ENCODE assay signal across 19 mouse cellular contexts in genomic region chr6:83790533-83790932, GRCm38 (mm10). TPM values are rescaled to one million over a fixed set of nuclear protein-coding genes. Genes with fewer than 3 reads are reported as not detected.
DNase-seq lines count a peak whose midpoint lies in the region; TF ChIP-seq lines count a peak whose summit lies in the region.
"Not testable (repeated sequence)": the region's sequence is repeated elsewhere in the genome, so short reads cannot be mapped to it uniquely, and the experiment has no call there.
"Had no signal": no experiment of that assay in that cellular context is flagged by ENCODE, and none has a peak within 500 bp of the region (broad histone marks: within the 10 kb centered on the region; RNA-seq: fewer than 3 reads in every experiment).

No protein-coding gene starts in this region.

- not testable (repeated sequence) for H3K4me3 ChIP-seq in CH12.LX (replicated peaks in 1 of 3; ENCODE audit: low read depth in 2 of 3, low read length in 2 of 3, poor library complexity in 1 of 3); MEL (ENCODE audit: control insufficient read depth in 1 of 2, insufficient read depth in 1 of 2, low read depth in 2 of 2, low read length in 2 of 2); layer of hippocampus, adult 2 months

- H3K27ac ChIP-seq in CH12.LX (ENCODE audit: insufficient read depth, low read depth); MEL (ENCODE audit: control insufficient read depth, low read depth, low read length); layer of hippocampus, adult 2 months: not testable (repeated sequence)

- H3K9me3 ChIP-seq in CH12.LX (replicated peaks; ENCODE audit: low read length); MEL (replicated peaks; ENCODE audit: insufficient read depth, low read length): not testable (repeated sequence)

- not testable (repeated sequence) for TF ChIP-seq CTCF in CH12.LX (conservative IDR thresholded peaks at IDR 0.05 in 1 of 2, IDR thresholded peaks at IDR 0.05 in 1 of 2; ENCODE audit: low read depth in 2 of 2, low read length in 2 of 2); MEL (IDR thresholded peaks at IDR 0.05 in 2 of 3, conservative IDR thresholded peaks at IDR 0.05 in 1 of 3; ENCODE audit: control insufficient read depth in 1 of 3, insufficient read depth in 1 of 3, low read depth in 2 of 3, low read length in 3 of 3, poor library complexity in 1 of 3, severe bottlenecking in 1 of 3)
- peak; percentile 19; the same call in 1 of the 2 replicates for TF ChIP-seq CTCF in layer of hippocampus, adult 2 months (conservative IDR thresholded peaks at IDR 0.05)

- not testable (repeated sequence) for H3K36me3 ChIP-seq in CH12.LX (replicated peaks in 1 of 2; ENCODE audit: control insufficient read depth in 1 of 2, insufficient read depth in 1 of 2, low read length in 1 of 2); splenic B cell, adult 2 months (ENCODE audit: control insufficient read depth, insufficient read depth, low read length, poor library complexity, severe bottlenecking)
- H3K36me3 ChIP-seq in MEL (ENCODE audit: control insufficient read depth in 1 of 2, insufficient read depth in 2 of 2, low read length in 2 of 2), result peaks cover 0 to 20% of the 10 kb centered on the region in 2 experiments; a peak in 2 of 4 replicates

- not testable (repeated sequence) for H3K79me2 ChIP-seq in CH12.LX (replicated peaks; ENCODE audit: control insufficient read depth, extremely low read depth, insufficient read depth, poor library complexity, severe bottlenecking); MEL (ENCODE audit: control insufficient read depth, insufficient read depth, low read length, poor library complexity)

- not testable (repeated sequence) for DNase-seq in CH12.LX (ENCODE audit: extremely low read depth); MEL (ENCODE audit: low read depth, low spot score); layer of hippocampus, adult 2 months (ENCODE audit: low spot score in 2 of 2)
- DNase-seq in splenic B cell, adult 2 months (ENCODE audit: low read depth, low spot score), result peak; percentile 12

- not testable (repeated sequence) for TF ChIP-seq POLR2A in CH12.LX (IDR thresholded peaks at IDR 0.05; ENCODE audit: low read depth, low read length); MEL (IDR thresholded peaks at IDR 0.05; ENCODE audit: control insufficient read depth in 1 of 2, insufficient read depth in 1 of 2, low read depth in 1 of 2, low read length in 2 of 2, poor library complexity in 1 of 2)

- H3K9ac ChIP-seq in CH12.LX (ENCODE audit: insufficient read depth, low read depth), result not testable (repeated sequence)
- peak overlapping the region; percentile 1 for H3K9ac ChIP-seq in MEL (ENCODE audit: control insufficient read depth, low read depth, low read length, poor library complexity, severe bottlenecking)

- dilution Hi-C loops in CH12.LX (cut with MboI; ENCODE audit: extremely low pct_ligation_motif_present, extremely low pct_unique_long_range_greater_than_20kb, low sequenced_read_pairs), result not testable (repeated sequence)

- H3K4me1 ChIP-seq in CH12.LX (ENCODE audit: control insufficient read depth in 1 of 2, insufficient read depth in 2 of 2) (peaks cover 15 to 33% of the 10 kb centered on the region in 2 experiments), MEL (ENCODE audit: control insufficient read depth in 1 of 2, insufficient read depth in 2 of 2, low read length in 2 of 2) (peaks cover 6 to 24% of the 10 kb centered on the region in 2 experiments)

- in situ Hi-C loops in CH12.LX (cut with MboI; ENCODE audit: low pct_ligation_motif_present, low pct_unique_long_range_greater_than_20kb, low sequenced_read_pairs), result not testable (repeated sequence)

- TF ChIP-seq EP300 in CH12.LX (IDR thresholded peaks at IDR 0.05; ENCODE audit: low read length); MEL (IDR thresholded peaks at IDR 0.05; ENCODE audit: low read depth in 1 of 2, low read length in 2 of 2): not testable (repeated sequence)

- H3K4me2 ChIP-seq in CH12.LX (ENCODE audit: insufficient read depth, low read depth, poor library complexity, severe bottlenecking), result not testable (repeated sequence)

- TF ChIP-seq RAD21 in CH12.LX (IDR thresholded peaks at IDR 0.05; ENCODE audit: low read depth, low read length); MEL (IDR thresholded peaks at IDR 0.05; ENCODE audit: low read depth, low read length): not testable (repeated sequence)

- H3K27me3 ChIP-seq in CH12.LX (replicated peaks); MEL (ENCODE audit: control insufficient read depth in 1 of 2, insufficient read depth in 2 of 2, low read length in 2 of 2); splenic B cell, adult 2 months (ENCODE audit: control insufficient read depth, insufficient read depth, low read length, poor library complexity, severe bottlenecking): not testable (repeated sequence)

TF ChIP-seq in CH12.LX, 34 proteins besides CTCF, POLR2A, EP300 and RAD21:
- TF ChIP-seq ZNF384 (IDR thresholded peaks at IDR 0.05; ENCODE audit: low read depth, low read length), result peak; percentile 78

TF ChIP-seq in MEL, 35 proteins besides CTCF, POLR2A, EP300 and RAD21:
- peak; percentile 84 for TF ChIP-seq ZNF384 (IDR thresholded peaks at IDR 0.05; ENCODE audit: low read depth, low read length)

RNA-seq across cellular contexts. Expression of gene Nagk, which starts 4.2 kb away (rescaled TPM):
- total RNA-seq in CH12.LX (2012; rRNA removed) (11.1 and 11.6 TPM in 2 replicates), CH12.LX (2014; rRNA removed) (4.8 and 5.6 TPM in 2 replicates), MEL (2012; rRNA removed) (3.6 and 5.0 TPM in 2 replicates)
- polyA plus RNA-seq in CH12.LX (2012; ENCODE audit: insufficient read length, low read depth) (8.8 and 9.8 TPM in 2 replicates), MEL (2012; ENCODE audit: insufficient read depth in 1 of 2, insufficient read length in 2 of 2, low read depth in 1 of 2, low replicate concordance in 2 of 2, missing spikeins in 1 of 2) (1 to 10 TPM in 1 of 2 experiments, not detected in 1; 6.3 TPM)
- total RNA-seq in layer of hippocampus, adult 2 months (2021), result 10 to 100 TPM; 47.6 to 51.0 TPM

RNA-seq across cellular contexts. Expression of gene Tex261, which starts 14.9 kb away (rescaled TPM):
- 44.6 and 52.4 TPM in 2 replicates for total RNA-seq in CH12.LX (2012; rRNA removed)
- total RNA-seq in CH12.LX (2014; rRNA removed), result 42.4 and 65.6 TPM in 2 replicates
- polyA plus RNA-seq in CH12.LX (2012; ENCODE audit: insufficient read length, low read depth), result 87.8 and 88.9 TPM in 2 replicates
- total RNA-seq in MEL (2012; rRNA removed), result 51.1 and 56.2 TPM in 2 replicates
- 100 to 1,000 TPM in 1 of 2 experiments, not detected in 1; 104 TPM for polyA plus RNA-seq in MEL (2012; ENCODE audit: insufficient read depth in 1 of 2, insufficient read length in 2 of 2, low read depth in 1 of 2, low replicate concordance in 2 of 2, missing spikeins in 1 of 2)
- 10 to 100 TPM; 51.8 to 55.3 TPM for total RNA-seq in layer of hippocampus, adult 2 months (2021)

RNA-seq across cellular contexts. Expression of gene Ankrd53, which starts 28.1 kb away (rescaled TPM):
- 0.08 and 0.13 TPM in 2 replicates for total RNA-seq in CH12.LX (2012; rRNA removed)
- not detected in 2 replicates for total RNA-seq in CH12.LX (2014; rRNA removed)
- 0.34 and 0.36 TPM in 2 replicates for polyA plus RNA-seq in CH12.LX (2012; ENCODE audit: insufficient read length, low read depth)
- not detected in 2 replicates for total RNA-seq in MEL (2012; rRNA removed)
- under 1 TPM in 1 of 2 experiments, not detected in 1; 0.67 TPM for polyA plus RNA-seq in MEL (2012; ENCODE audit: insufficient read depth in 1 of 2, insufficient read length in 2 of 2, low read depth in 1 of 2, low replicate concordance in 2 of 2, missing spikeins in 1 of 2)
- total RNA-seq in layer of hippocampus, adult 2 months (2021), result not detected
- total RNA-seq: adrenal gland, adult 2 months; adrenal gland, postnatal 14 days; adrenal gland, postnatal 36 days; G1E had no signal
- polyA plus RNA-seq: activated CD4-positive, CD25-positive, alpha-beta regulatory T cell, adult 4 months; adrenal gland, adult 2 months; brain, embryonic 14.5 days; CD4-positive, CD25-positive, alpha-beta regulatory T cell, adult 4 months; cerebellum, adult 2 months; G1E had no signal

RNA-seq across cellular contexts. Expression of gene Paip2b, which starts 41.0 kb away (rescaled TPM):
- 30.9 and 31.1 TPM in 2 replicates for total RNA-seq in CH12.LX (2012; rRNA removed)
- total RNA-seq in CH12.LX (2014; rRNA removed), result 36.3 and 39.0 TPM in 2 replicates
- polyA plus RNA-seq in CH12.LX (2012; ENCODE audit: insufficient read length, low read depth), result 26.7 and 34.2 TPM in 2 replicates
- 16.0 and 21.0 TPM in 2 replicates for total RNA-seq in MEL (2012; rRNA removed)
- 10 to 100 TPM in 1 of 2 experiments, not detected in 1; 18.4 TPM for polyA plus RNA-seq in MEL (2012; ENCODE audit: insufficient read depth in 1 of 2, insufficient read length in 2 of 2, low read depth in 1 of 2, low replicate concordance in 2 of 2, missing spikeins in 1 of 2)
- total RNA-seq in layer of hippocampus, adult 2 months (2021), result 10 to 100 TPM; 48.6 to 48.9 TPM

RNA-seq across cellular contexts. Expression of gene Atp6v1b1, which starts 47.7 kb away (rescaled TPM):
- total RNA-seq in CH12.LX (2012; rRNA removed), result not detected in 2 replicates
- not detected in 2 replicates for total RNA-seq in CH12.LX (2014; rRNA removed)
- polyA plus RNA-seq in CH12.LX (2012; ENCODE audit: insufficient read length, low read depth), result not detected in 2 replicates
- not detected in 2 replicates for total RNA-seq in MEL (2012; rRNA removed)
- polyA plus RNA-seq in MEL (2012; ENCODE audit: insufficient read depth in 1 of 2, insufficient read length in 2 of 2, low read depth in 1 of 2, low replicate concordance in 2 of 2, missing spikeins in 1 of 2), result under 1 TPM in 1 of 2 experiments, not detected in 1; 0.08 TPM
- total RNA-seq in layer of hippocampus, adult 2 months (2021), result under 1 TPM; 0.31 to 0.42 TPM
- total RNA-seq: adrenal gland, adult 18-20 months; adrenal gland, adult 2 months; adrenal gland, adult 8-10 months; adrenal gland, postnatal 10 days; adrenal gland, postnatal 14 days; adrenal gland, postnatal 25 days; adrenal gland, postnatal 36 days; ES-E14 had no signal
- polyA plus RNA-seq: activated CD4-positive, CD25-positive, alpha-beta regulatory T cell, adult 4 months; adrenal gland, adult 2 months; C2C12; CD4-positive, CD25-positive, alpha-beta regulatory T cell, adult 4 months; cerebellum, adult 2 months; G1E; Patski had no signal
